Comparison of ENCODE assay signal across 8 mouse cellular contexts in the genomic region with DNA sequence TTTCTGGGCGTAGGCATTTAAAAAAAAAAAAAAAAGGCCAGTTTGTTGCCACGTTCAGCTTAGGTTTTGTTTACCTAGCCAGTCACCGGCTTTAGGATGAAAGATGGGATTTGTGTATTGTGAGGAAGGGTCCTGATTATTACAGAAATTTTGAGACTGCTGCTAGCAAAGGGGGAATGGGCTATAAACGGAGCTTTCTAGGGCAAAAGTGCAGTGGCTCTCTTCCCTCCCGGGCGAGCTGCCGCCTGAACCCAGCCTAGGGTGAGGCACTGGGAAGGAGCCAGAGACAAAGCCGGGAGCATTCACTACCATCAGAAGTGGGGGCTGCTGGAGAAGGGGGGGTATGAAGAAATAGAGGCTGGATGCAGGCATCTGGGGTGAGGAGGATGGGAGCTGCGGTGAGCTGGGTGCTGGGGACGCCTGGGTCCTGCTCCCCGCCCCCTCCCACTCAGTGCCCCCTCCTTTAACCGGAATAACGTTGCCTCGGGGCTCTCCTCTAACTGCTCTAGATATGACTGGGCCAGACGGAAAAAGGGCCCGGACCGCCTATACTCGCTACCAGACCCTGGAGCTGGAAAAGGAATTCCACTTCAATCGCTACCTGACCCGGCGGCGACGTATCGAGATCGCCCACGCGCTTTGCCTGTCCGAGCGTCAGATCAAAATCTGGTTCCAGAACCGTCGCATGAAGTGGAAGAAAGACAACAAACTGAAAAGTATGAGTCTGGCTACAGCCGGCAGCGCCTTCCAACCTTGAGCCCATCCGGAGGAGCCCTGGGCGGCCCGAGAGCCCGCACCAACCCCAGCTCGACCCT. TPM values are rescaled to one million over a fixed set of nuclear protein-coding genes. Genes with fewer than 3 reads are reported as not detected.
DNase-seq lines count a peak whose midpoint lies in the region; ATAC-seq and TF ChIP-seq lines count a peak whose summit lies in the region.
"Had no signal": no experiment of that assay in that cellular context is flagged by ENCODE, and none has a peak within 500 bp of the region (broad histone marks: within the 10 kb centered on the region; RNA-seq: fewer than 3 reads in every experiment).

No protein-coding gene starts in this region.

- peak overlapping the region; percentile 37 for H3K4me2 ChIP-seq in hindbrain, embryonic 11.5 days (replicated peaks; ENCODE audit: low read depth, low read length)
- peak overlapping the region; percentile 81 for H3K4me2 ChIP-seq in intestine, embryonic 15.5 days (replicated peaks)
- peak overlapping the region; percentile 44 for H3K4me2 ChIP-seq in limb, embryonic 12.5 days

- H3K9me3 ChIP-seq in hindbrain, embryonic 11.5 days (ENCODE audit: control insufficient read depth, low read length) = no peaks in the 10 kb centered on the region
- no peaks in the 10 kb centered on the region for H3K9me3 ChIP-seq in hindbrain, embryonic 10.5 days
- no peaks in the 10 kb centered on the region for H3K9me3 ChIP-seq in intestine, embryonic 15.5 days
- no peaks in the 10 kb centered on the region for H3K9me3 ChIP-seq in limb, embryonic 12.5 days

- TF ChIP-seq POLR2A in small intestine, adult 2 months (IDR thresholded peaks at IDR 0.05; ENCODE audit: low read depth, low read length) = no peak

- DNase-seq in hindbrain, embryonic 11.5 days (ENCODE audit: low spot score) = no peak
- DNase-seq in hindbrain, embryonic 10.5 days (ENCODE audit: low spot score) = no peak
- no peak for DNase-seq in urinary bladder, adult 2 months (ENCODE audit: low spot score)
- DNase-seq in thymus, adult 18-20 months = no peak

- no peaks in the 10 kb centered on the region for H3K4me1 ChIP-seq in hindbrain, embryonic 11.5 days (replicated peaks; ENCODE audit: control insufficient read depth, insufficient read depth, low read length)
- peaks cover 16% of the 10 kb centered on the region for H3K4me1 ChIP-seq in hindbrain, embryonic 10.5 days (replicated peaks)
- H3K4me1 ChIP-seq in intestine, embryonic 15.5 days (replicated peaks) = peaks cover 55% of the 10 kb centered on the region
- peaks cover 18% of the 10 kb centered on the region for H3K4me1 ChIP-seq in limb, embryonic 12.5 days (replicated peaks)
- peaks cover 2% of the 10 kb centered on the region; the same call in 1 of the 2 replicates for H3K4me1 ChIP-seq in small intestine, adult 2 months (ENCODE audit: control insufficient read depth, insufficient read depth, insufficient read length, low read length)

- H3K4me3 ChIP-seq in hindbrain, embryonic 11.5 days (ENCODE audit: low read depth, low read length) = peak overlapping the region; percentile 48
- no peak overlapping the region for H3K4me3 ChIP-seq in hindbrain, embryonic 10.5 days
- H3K4me3 ChIP-seq in intestine, embryonic 15.5 days (replicated peaks) = peak overlapping the region; percentile 46
- H3K4me3 ChIP-seq in limb, embryonic 12.5 days (replicated peaks) = peak overlapping the region; percentile 12; the same call in 1 of the 2 replicates
- peak overlapping the region; percentile 53 for H3K4me3 ChIP-seq in small intestine, adult 2 months (ENCODE audit: low read depth, low read length)

- no peaks in the 10 kb centered on the region for H3K36me3 ChIP-seq in hindbrain, embryonic 11.5 days (ENCODE audit: control insufficient read depth, insufficient read depth, low read length)
- H3K36me3 ChIP-seq in hindbrain, embryonic 10.5 days = no peaks in the 10 kb centered on the region
- H3K36me3 ChIP-seq in intestine, embryonic 15.5 days = no peaks in the 10 kb centered on the region
- no peaks in the 10 kb centered on the region for H3K36me3 ChIP-seq in limb, embryonic 12.5 days
- no peaks in the 10 kb centered on the region for H3K36me3 ChIP-seq in small intestine, adult 2 months (ENCODE audit: control insufficient read depth, insufficient read depth, low read length)
- H3K36me3 ChIP-seq: G1E had no signal

- WGBS in hindbrain, embryonic 11.5 days = under 1% methylated on average over 38 of the region's 38 CpGs
- WGBS in hindbrain, embryonic 10.5 days = 1% methylated on average over 38 of the region's 38 CpGs
- 14% methylated on average over 38 of the region's 38 CpGs for WGBS in intestine, embryonic 15.5 days
- WGBS in limb, embryonic 12.5 days = 2% methylated on average over 38 of the region's 38 CpGs
- WGBS in small intestine, adult 2 months = 25% methylated on average over 38 of the region's 38 CpGs

- no peak for ATAC-seq in hindbrain, embryonic 11.5 days (ENCODE audit: low FRiP score)
- ATAC-seq in intestine, embryonic 15.5 days = no peak
- ATAC-seq in limb, embryonic 12.5 days (ENCODE audit: insufficient number of reproducible peaks, insufficient read depth, low FRiP score, low TSS enrichment, low read depth) = no peak

- no peak for TF ChIP-seq CTCF in small intestine, adult 2 months (IDR thresholded peaks at IDR 0.05; ENCODE audit: extremely low read depth, insufficient read length, insufficient replicate concordance, low read depth, low read length)

- peak overlapping the region; percentile 54 for H3K9ac ChIP-seq in hindbrain, embryonic 11.5 days (ENCODE audit: low read depth, low read length)
- peak overlapping the region; percentile 70 for H3K9ac ChIP-seq in intestine, embryonic 15.5 days
- no peak overlapping the region for H3K9ac ChIP-seq in limb, embryonic 12.5 days (replicated peaks)

- peak overlapping the region; percentile 84 for H3K27ac ChIP-seq in hindbrain, embryonic 11.5 days (ENCODE audit: low read depth, low read length)
- no peak overlapping the region for H3K27ac ChIP-seq in hindbrain, embryonic 10.5 days
- peak overlapping the region; percentile 90 for H3K27ac ChIP-seq in intestine, embryonic 15.5 days
- H3K27ac ChIP-seq in limb, embryonic 12.5 days = no peak overlapping the region
- H3K27ac ChIP-seq in small intestine, adult 2 months (ENCODE audit: insufficient read depth, low read depth, low read length) = peak overlapping the region; percentile 43; the same call in 1 of the 2 replicates

- peaks cover 96% of the 10 kb centered on the region for H3K27me3 ChIP-seq in hindbrain, embryonic 11.5 days (ENCODE audit: control insufficient read depth, insufficient read depth, low read length)
- H3K27me3 ChIP-seq in hindbrain, embryonic 10.5 days (ENCODE audit: insufficient read depth, poor library complexity, severe bottlenecking) = peaks cover 100% of the 10 kb centered on the region
- peaks cover 31% of the 10 kb centered on the region for H3K27me3 ChIP-seq in intestine, embryonic 15.5 days (replicated peaks)
- H3K27me3 ChIP-seq in limb, embryonic 12.5 days = peaks cover 100% of the 10 kb centered on the region
- H3K27me3 ChIP-seq in small intestine, adult 2 months (ENCODE audit: control insufficient read depth, insufficient read depth, low read length) = peaks cover 53% of the 10 kb centered on the region

RNA-seq across cellular contexts. Expression of gene Hoxb5, which starts 1.5 kb away (rescaled TPM):
- 33.1 and 42.5 TPM in 2 replicates for polyA plus RNA-seq in hindbrain, embryonic 11.5 days (2014; fragmentation: Nextera tagmentation; extraction: Ambion mirVana)
- polyA plus RNA-seq in hindbrain, embryonic 10.5 days (2016; fragmentation: Nextera tagmentation; extraction: Ambion mirVana) = 0.14 and 6.3 TPM in 2 replicates
- 27.2 and 31.3 TPM in 2 replicates for polyA plus RNA-seq in intestine, embryonic 15.5 days (2015; fragmentation: Nextera tagmentation; extraction: Ambion mirVana)
- 0.83 and 2.1 TPM in 2 replicates for polyA plus RNA-seq in limb, embryonic 12.5 days (2016; fragmentation: Nextera tagmentation; extraction: Ambion mirVana)
- 1.8 and 3.2 TPM in 2 replicates for polyA plus RNA-seq in small intestine, adult 2 months (2012; rRNA removed)
- polyA plus RNA-seq in urinary bladder, adult 2 months (2012; rRNA removed) = 5.8 and 7.4 TPM in 2 replicates

RNA-seq across cellular contexts. Expression of gene Hoxb6, which starts 12.3 kb away (rescaled TPM):
- 15.9 and 38.5 TPM in 2 replicates for polyA plus RNA-seq in hindbrain, embryonic 11.5 days (2014; fragmentation: Nextera tagmentation; extraction: Ambion mirVana)
- 0.31 TPM in 1 of 2 replicates, not detected in the other for polyA plus RNA-seq in hindbrain, embryonic 10.5 days (2016; fragmentation: Nextera tagmentation; extraction: Ambion mirVana)
- 14.4 and 16.1 TPM in 2 replicates for polyA plus RNA-seq in intestine, embryonic 15.5 days (2015; fragmentation: Nextera tagmentation; extraction: Ambion mirVana)
- polyA plus RNA-seq in limb, embryonic 12.5 days (2016; fragmentation: Nextera tagmentation; extraction: Ambion mirVana) = 1.0 and 1.1 TPM in 2 replicates
- polyA plus RNA-seq in small intestine, adult 2 months (2012; rRNA removed) = 1.0 and 8.3 TPM in 2 replicates
- polyA plus RNA-seq in urinary bladder, adult 2 months (2012; rRNA removed) = 12.9 and 13.7 TPM in 2 replicates

RNA-seq across cellular contexts. Expression of gene Hoxb4, which starts 13.5 kb away (rescaled TPM):
- polyA plus RNA-seq in hindbrain, embryonic 11.5 days (2014; fragmentation: Nextera tagmentation; extraction: Ambion mirVana) = 3.5 and 5.1 TPM in 2 replicates
- polyA plus RNA-seq in hindbrain, embryonic 10.5 days (2016; fragmentation: Nextera tagmentation; extraction: Ambion mirVana) = 0.47 and 3.1 TPM in 2 replicates
- polyA plus RNA-seq in intestine, embryonic 15.5 days (2015; fragmentation: Nextera tagmentation; extraction: Ambion mirVana) = 2.8 and 3.2 TPM in 2 replicates
- 0.56 and 0.73 TPM in 2 replicates for polyA plus RNA-seq in limb, embryonic 12.5 days (2016; fragmentation: Nextera tagmentation; extraction: Ambion mirVana)
- 1.4 and 2.9 TPM in 2 replicates for polyA plus RNA-seq in small intestine, adult 2 months (2012; rRNA removed)
- polyA plus RNA-seq in urinary bladder, adult 2 months (2012; rRNA removed) = 6.8 and 7.6 TPM in 2 replicates

RNA-seq across cellular contexts. Expression of gene Hoxb7, which starts 18.2 kb away (rescaled TPM):
- polyA plus RNA-seq in hindbrain, embryonic 11.5 days (2014; fragmentation: Nextera tagmentation; extraction: Ambion mirVana) = 4.0 and 11.2 TPM in 2 replicates
- not detected in 2 replicates for polyA plus RNA-seq in hindbrain, embryonic 10.5 days (2016; fragmentation: Nextera tagmentation; extraction: Ambion mirVana)
- polyA plus RNA-seq in intestine, embryonic 15.5 days (2015; fragmentation: Nextera tagmentation; extraction: Ambion mirVana) = 10.7 and 12.4 TPM in 2 replicates
- 1.8 and 2.1 TPM in 2 replicates for polyA plus RNA-seq in limb, embryonic 12.5 days (2016; fragmentation: Nextera tagmentation; extraction: Ambion mirVana)
- polyA plus RNA-seq in small intestine, adult 2 months (2012; rRNA removed) = 0.17 and 1.5 TPM in 2 replicates
- 9.5 and 9.6 TPM in 2 replicates for polyA plus RNA-seq in urinary bladder, adult 2 months (2012; rRNA removed)
- polyA plus RNA-seq: G1E had no signal

RNA-seq across cellular contexts. Expression of gene Hoxb3, which starts 18.5 kb away (rescaled TPM):
- polyA plus RNA-seq in hindbrain, embryonic 11.5 days (2014; fragmentation: Nextera tagmentation; extraction: Ambion mirVana) = 10.5 and 13.1 TPM in 2 replicates
- 5.3 and 9.6 TPM in 2 replicates for polyA plus RNA-seq in hindbrain, embryonic 10.5 days (2016; fragmentation: Nextera tagmentation; extraction: Ambion mirVana)
- 1.8 and 2.7 TPM in 2 replicates for polyA plus RNA-seq in intestine, embryonic 15.5 days (2015; fragmentation: Nextera tagmentation; extraction: Ambion mirVana)
- polyA plus RNA-seq in limb, embryonic 12.5 days (2016; fragmentation: Nextera tagmentation; extraction: Ambion mirVana) = 0.55 and 0.68 TPM in 2 replicates
- polyA plus RNA-seq in small intestine, adult 2 months (2012; rRNA removed) = 3.5 and 5.5 TPM in 2 replicates
- 11.4 and 11.8 TPM in 2 replicates for polyA plus RNA-seq in urinary bladder, adult 2 months (2012; rRNA removed)

Comparison
In these comparisons a context has a peak if more than half of its experiments do, and no peak if none do; other contexts are left out.
1. H3K27ac ChIP-seq: peak in hindbrain, embryonic 11.5 days (single experiment), intestine, embryonic 15.5 days (single experiment) and small intestine, adult 2 months (single experiment); none in hindbrain, embryonic 10.5 days (single experiment) and limb, embryonic 12.5 days (single experiment).
2. Peak in every context shown above with its lines, with median percentiles within 50 percentile points of each other: H3K4me2 ChIP-seq.